Mouse (Mus musculus): ENCODE results near the gene Atad2b.

DNA sequence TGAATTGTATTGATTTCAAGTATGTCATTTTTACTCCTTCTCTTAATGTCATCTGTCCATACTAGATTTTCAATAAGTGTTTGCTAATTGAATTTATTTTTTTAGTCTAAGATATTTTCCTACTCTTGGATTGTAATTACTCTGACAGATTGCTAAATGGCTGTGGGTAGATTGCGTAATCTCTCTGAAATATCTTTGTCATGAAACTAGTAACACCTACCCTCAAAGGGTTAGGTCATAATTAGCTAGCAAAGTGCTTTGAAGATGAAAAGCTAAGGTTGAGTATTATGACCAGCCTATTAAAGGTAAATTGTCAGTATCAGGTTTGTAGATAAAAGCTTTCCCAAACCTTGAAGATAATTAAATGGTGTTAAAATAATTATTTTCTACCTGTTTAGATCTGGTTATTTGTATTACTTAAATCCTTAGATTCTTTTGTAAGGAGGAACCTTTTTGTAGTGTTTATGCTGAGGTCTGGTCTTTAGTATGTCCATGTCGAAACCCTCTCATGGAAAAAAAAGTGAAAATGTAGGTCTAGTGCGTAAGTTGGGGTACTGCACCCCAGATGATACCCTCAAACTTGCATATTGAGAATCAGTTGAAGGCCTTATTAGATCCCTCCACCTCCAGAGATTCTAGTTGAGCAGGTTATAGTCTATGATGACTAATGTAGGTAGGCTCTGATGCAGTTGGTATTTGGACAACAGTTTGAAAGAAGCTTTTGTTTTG lies 13.8 kb downstream of the Atad2b start:
- TF ChIP-seq CHD2 (IDR thresholded peaks at IDR 0.05; ENCODE audit: low read depth, low read length) (no peak), ZNF384 (IDR thresholded peaks at IDR 0.05; ENCODE audit: low read depth, low read length) (no peak), HCFC1 (IDR thresholded peaks at IDR 0.05; ENCODE audit: borderline replicate concordance, insufficient read depth, low read length) (no peak)

Measured in ES-E14 (cell line).